Mouse (Mus musculus): ENCODE measurements around the gene Olfr448.

DNA sequence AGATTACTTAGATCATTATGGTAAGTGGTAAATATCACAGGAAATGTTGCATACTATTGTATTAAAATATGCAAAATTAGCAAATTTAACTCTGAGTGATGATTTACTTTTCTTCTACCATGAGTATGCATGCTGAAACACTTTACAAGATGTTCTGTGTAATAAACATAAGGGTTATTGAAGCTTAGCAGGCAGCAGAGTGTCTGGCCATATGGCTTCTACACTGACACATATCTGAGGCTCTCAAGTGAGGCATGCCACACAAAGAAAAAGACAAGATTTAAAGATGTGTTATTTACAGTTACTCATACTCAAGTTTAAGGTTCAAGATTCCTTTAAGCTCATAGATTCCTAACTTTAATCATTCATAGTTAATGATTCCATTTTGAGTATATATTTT lies 13.9 kb upstream of the Olfr448 start:
- TF ChIP-seq CTCF (IDR thresholded peaks at IDR 0.05; ENCODE audit: low read depth) (no peak), EP300 (IDR thresholded peaks at IDR 0.05; ENCODE audit: low read depth) (no peak)
